Mouse (Mus musculus) small intestine, adult 2 months (tissue): ENCODE measurements around the gene Vps13d. TPM values are rescaled to one million over a fixed set of nuclear protein-coding genes. Genes with fewer than 3 reads are reported as not detected.

Source experiments
- H3K27ac ChIP-seq: fragments of 200-500 bp; 2 replicates; pipeline ENCODE4 v1.5.1; 2012; ENCODE audit warnings: low read depth, low read length, control low read depth, inconsistent platforms; ENCODE audit not compliant: insufficient read depth
- H3K27me3 ChIP-seq: fragments of 200-500 bp; 2 replicates; pipeline ENCODE4 v1.6.1; 2012; ENCODE audit warnings: mild to moderate bottlenecking, moderate library complexity, low read length, inconsistent platforms; ENCODE audit not compliant: control insufficient read depth, insufficient read depth
- H3K36me3 ChIP-seq: fragments of 200-500 bp; 2 replicates; pipeline ENCODE4 v1.6.1; 2012; ENCODE audit warnings: mild to moderate bottlenecking, low read length, control low read depth, inconsistent platforms; ENCODE audit not compliant: control insufficient read depth, insufficient read depth
- H3K4me1 ChIP-seq: fragments of 200-500 bp; 2 replicates; pipeline ENCODE4 v1.6.1; 2012; ENCODE audit warnings: low read length, inconsistent platforms, mixed read lengths; ENCODE audit not compliant: control insufficient read depth, insufficient read depth, insufficient read length
- H3K4me3 ChIP-seq: fragments of 200-500 bp; 2 replicates; pipeline ENCODE4 v1.5.1; 2012; ENCODE audit warnings: low read depth, mild to moderate bottlenecking, control low read depth, inconsistent platforms, low read length, moderate library complexity
- CTCF ChIP-seq: fragments of 200-500 bp; IDR thresholded peaks from 2 replicates; pipeline ENCODE4 v1.5.1; 2012; ENCODE audit warnings: low read depth, mild to moderate bottlenecking, control low read depth, inconsistent platforms, low read length, moderate library complexity, mixed read lengths; ENCODE audit not compliant: insufficient replicate concordance, insufficient read length; ENCODE audit errors: extremely low read depth
- POLR2A ChIP-seq: fragments of 200-500 bp; IDR thresholded peaks from 2 replicates; pipeline ENCODE4 v1.6.1; 2012; ENCODE audit warnings: low read depth, mild to moderate bottlenecking, control low read depth, inconsistent platforms, low read length, moderate library complexity
- WGBS: fragments of 180-500 bp; shearing (Covaris S2); methylation state at CpG from one replicate; pipeline ENCODE4 v1.1.7; 2018; 5-methylcytosine and 5-hydroxymethylcytosine counted together
- polyA plus RNA-seq: library from polyadenylated mRNA; depleted of rRNA; stranded (reverse); fragments of >200 nt; gene quantifications from 2 replicates; pipeline ENCODE4 v1.2.3, GENCODE M21; 2012

Gene Vps13d
- polyA plus RNA-seq, 1 experiment = 11.9 TPM

- Histone ChIP-seq H3K27me3 (no peaks in the 10 kb centered on the region), H3K36me3 (peaks cover 31% of the 10 kb centered on the region), H3K4me1 (no peaks in the 10 kb centered on the region; the same call in 1 of the 2 replicates), H3K27ac (no peak overlapping the region), H3K4me3 (no peak overlapping the region)
- TF ChIP-seq POLR2A = no peak
- peak; percentile 68; the same call in 1 of the 2 replicates for TF ChIP-seq CTCF
- WGBS = 66% methylated on average over 15 of the region's 15 CpGs
Measured at GRCm38 (mm10) chr4:145219240-145219985, 24.6 kb upstream of the Vps13d start.

- peaks cover 20% of the 10 kb centered on the region for H3K36me3 ChIP-seq
- no peak overlapping the region for H3K27ac ChIP-seq
- 81% methylated on average over 5 of the region's 5 CpGs for WGBS
Measured at GRCm38 (mm10) chr4:145217837-145218236, 23.0 kb upstream of the Vps13d start.

GRCm38 (mm10) chr4:145217046-145217445 is 22.2 kb upstream of the Vps13d start:
- Histone ChIP-seq H3K36me3 (peaks cover 19% of the 10 kb centered on the region), H3K4me1 (no peaks in the 10 kb centered on the region; the same call in 1 of the 2 replicates), H3K4me3 (no peak overlapping the region), H3K27me3 (no peaks in the 10 kb centered on the region), H3K27ac (no peak overlapping the region)
- TF ChIP-seq CTCF = no peak
- no peak for TF ChIP-seq POLR2A
- 86% methylated on average over 6 of the region's 6 CpGs for WGBS

More at GRCm38 (mm10) chr4:145217837-145218236, 23.0 kb upstream of the Vps13d start:
- H3K27me3 ChIP-seq = no peaks in the 10 kb centered on the region
- no peaks in the 10 kb centered on the region; the same call in 1 of the 2 replicates for H3K4me1 ChIP-seq
- no peak overlapping the region for H3K4me3 ChIP-seq
- TF ChIP-seq CTCF (no peak), POLR2A (no peak)

GRCm38 (mm10) chr4:145215396-145215795 is 20.6 kb upstream of the Vps13d start:
- H3K36me3 ChIP-seq = peaks cover 19% of the 10 kb centered on the region
- no peak for TF ChIP-seq CTCF
- no peak for TF ChIP-seq POLR2A
- H3K27me3 ChIP-seq = no peaks in the 10 kb centered on the region
- H3K27ac ChIP-seq = peak overlapping the region; percentile 47; the same call in 1 of the 2 replicates
- H3K4me3 ChIP-seq = no peak overlapping the region
- no peaks in the 10 kb centered on the region; the same call in 1 of the 2 replicates for H3K4me1 ChIP-seq
- 80% methylated on average over 2 of the region's 2 CpGs for WGBS

- Histone ChIP-seq H3K36me3 (peaks cover 18% of the 10 kb centered on the region), H3K4me3 (no peak overlapping the region), H3K4me1 (no peaks in the 10 kb centered on the region; the same call in 1 of the 2 replicates), H3K27ac (peak overlapping the region; percentile 47; the same call in 1 of the 2 replicates), H3K27me3 (no peaks in the 10 kb centered on the region)
- TF ChIP-seq CTCF (0 out of 2 replicates have a peak, but pooled peaks have one; percentile 3), POLR2A (no peak)
- WGBS = 55% methylated on average over 6 of the region's 6 CpGs
Measured at GRCm38 (mm10) chr4:145214786-145215174, 20.0 kb upstream of the Vps13d start.

GRCm38 (mm10) chr4:145213999-145214785 is 19.4 kb upstream of the Vps13d start:
- Histone ChIP-seq H3K36me3 (peaks cover 12% of the 10 kb centered on the region), H3K4me3 (no peak overlapping the region), H3K27ac (no peak overlapping the region), H3K27me3 (no peaks in the 10 kb centered on the region), H3K4me1 (no peaks in the 10 kb centered on the region; the same call in 1 of the 2 replicates)
- 36% methylated on average over 8 of the region's 8 CpGs for WGBS
- TF ChIP-seq CTCF (peak; percentile 95), POLR2A (no peak)
